Mouse (Mus musculus) induced T-regulatory cell, adult 2 months (primary cell): ENCODE results near the gene Mief1.

ENCODE experiments used
- DNase-seq: peaks from one replicate; pipeline ENCODE4 v3.0.0-alpha.2; 2012; ENCODE audit warnings: low read depth

Mief1 gene

GRCm38 (mm10) chr15:80233733-80234509 lies at the start of gene Mief1:
Gene Mief1, plus strand, starts transcription at chr15:80234018.
- DNase-seq = peak; percentile 99

GRCm38 (mm10) chr15:80188927-80189326 lies 44.9 kb upstream of the Mief1 start:
- DNase-seq = no peak

- no peak for DNase-seq
Measured at GRCm38 (mm10) chr15:80190075-80190474, 43.7 kb upstream of the Mief1 start.

GRCm38 (mm10) chr15:80191585-80192245 lies 42.1 kb upstream of the Mief1 start:
- DNase-seq = no peak

GRCm38 (mm10) chr15:80192246-80192585 lies 41.6 kb upstream of the Mief1 start:
- DNase-seq = peak; percentile 81

GRCm38 (mm10) chr15:80192847-80193246 lies 41.0 kb upstream of the Mief1 start:
- no peak for DNase-seq

- no peak for DNase-seq
Measured at GRCm38 (mm10) chr15:80199556-80199955, 34.3 kb upstream of the Mief1 start.

- DNase-seq = no peak
Measured at GRCm38 (mm10) chr15:80202111-80202775, 31.6 kb upstream of the Mief1 start.

GRCm38 (mm10) chr15:80203406-80203805 lies 30.4 kb upstream of the Mief1 start:
- peak; percentile 72 for DNase-seq

GRCm38 (mm10) chr15:80206057-80206565 lies 27.7 kb upstream of the Mief1 start:
- DNase-seq = no peak

GRCm38 (mm10) chr15:80208446-80208845 lies 25.4 kb upstream of the Mief1 start:
- DNase-seq = no peak

- no peak for DNase-seq
Measured at GRCm38 (mm10) chr15:80213688-80214087, 20.1 kb upstream of the Mief1 start.

- DNase-seq = peak; percentile 82
Measured at GRCm38 (mm10) chr15:80215716-80216479, 17.9 kb upstream of the Mief1 start.

GRCm38 (mm10) chr15:80216480-80216820 lies 17.4 kb upstream of the Mief1 start:
- no peak for DNase-seq

GRCm38 (mm10) chr15:80217476-80217875 lies 16.3 kb upstream of the Mief1 start:
- no peak for DNase-seq

GRCm38 (mm10) chr15:80219211-80219610 lies 14.6 kb upstream of the Mief1 start:
- peak; percentile 96 for DNase-seq

- DNase-seq = peak; percentile 67
Measured at GRCm38 (mm10) chr15:80219705-80220657, 13.8 kb upstream of the Mief1 start.

- DNase-seq = peak; percentile 78
Measured at GRCm38 (mm10) chr15:80221031-80221430, 12.8 kb upstream of the Mief1 start.

GRCm38 (mm10) chr15:80223751-80224150 lies 10.1 kb upstream of the Mief1 start:
- DNase-seq = peak; percentile 29

GRCm38 (mm10) chr15:80225208-80225607 lies 8.6 kb upstream of the Mief1 start:
- DNase-seq = peak; percentile 92

GRCm38 (mm10) chr15:80225796-80226195 lies 8.0 kb upstream of the Mief1 start:
- DNase-seq = peak; percentile 87
